Mouse (Mus musculus) liver, embryonic 16.5 days (tissue): Measurements from ENCODE around the gene Iqck. TPM values are rescaled to one million over a fixed set of nuclear protein-coding genes. Genes with fewer than 3 reads are reported as not detected.

Experiments
- ATAC-seq: fragments of 200-750 bp; cut with Nextera tagmentation; 2 replicates; pipeline ENCODE4 v1.8.0; 2017; ENCODE audit warnings: low read depth, mild to moderate bottlenecking, moderate number of reproducible peaks, moderate library complexity
- H3K27ac ChIP-seq: fragments of 300-500 bp; sonication (generic); 2 replicates; pipeline ENCODE4 v1.5.1; 2014; ENCODE audit warnings: mild to moderate bottlenecking, low read length
- H3K27me3 ChIP-seq: fragments of 300-500 bp; sonication (generic); 2 replicates; pipeline ENCODE4 v1.6.1; 2014; ENCODE audit warnings: low read depth, low read length, mixed read lengths; ENCODE audit not compliant: control insufficient read depth, insufficient read depth
- H3K36me3 ChIP-seq: fragments of 300-500 bp; sonication (generic); 2 replicates; pipeline ENCODE4 v1.6.1; 2014; ENCODE audit warnings: mild to moderate bottlenecking; ENCODE audit not compliant: control insufficient read depth, insufficient read depth
- H3K4me1 ChIP-seq: fragments of 300-500 bp; sonication (generic); 2 replicates; pipeline ENCODE4 v1.6.1; 2014; ENCODE audit warnings: low read depth, low read length, mixed read lengths; ENCODE audit not compliant: control insufficient read depth
- H3K4me2 ChIP-seq: fragments of 300-500 bp; sonication (generic); 2 replicates; pipeline ENCODE4 v1.6.1; 2014; ENCODE audit warnings: low read depth, low read length, mixed read lengths
- H3K4me3 ChIP-seq: fragments of 300-500 bp; sonication (generic); 2 replicates; pipeline ENCODE4 v1.5.1; 2014; ENCODE audit warnings: low read depth, mild to moderate bottlenecking, low read length
- H3K9ac ChIP-seq: fragments of 300-500 bp; sonication (generic); 2 replicates; pipeline ENCODE4 v1.6.1; 2014; ENCODE audit warnings: low read depth, low read length
- H3K9me3 ChIP-seq: fragments of 300-500 bp; sonication (generic); replicated peaks from 2 replicates; pipeline ENCODE4 v1.6.1; 2016; ENCODE audit warnings: low read length; ENCODE audit not compliant: control insufficient read depth
- WGBS: fragments of 180-500 bp; shearing (Covaris S2); extraction: QIAGEN DNeasy Blood & Tissue Kit; methylation state at CpG from one replicate; pipeline ENCODE4 v1.1.7; 2014; ENCODE audit not compliant: insufficient replicate concordance; 5-methylcytosine and 5-hydroxymethylcytosine counted together
- polyA plus RNA-seq: library from polyadenylated mRNA; unstranded; fragments of >200 nt; fragmentation: Nextera tagmentation; extraction: Ambion mirVana; gene quantifications from 2 replicates; pipeline ENCODE4 v1.2.1, GENCODE M21; 2015

The Iqck gene
- polyA plus RNA-seq, 1 experiment from 2014 or later, result 0.26 TPM

GRCm38 (mm10) chr7:118900090-118900489 is 44.5 kb downstream of the Iqck start:
- ATAC-seq, result no peak
- Histone ChIP-seq H3K9ac (no peak overlapping the region), H3K9me3 (no peaks in the 10 kb centered on the region), H3K4me3 (no peak overlapping the region), H3K4me1 (no peaks in the 10 kb centered on the region), H3K27me3 (no peaks in the 10 kb centered on the region), H3K36me3 (no peaks in the 10 kb centered on the region), H3K4me2 (no peak overlapping the region), H3K27ac (no peak overlapping the region)
- 45% methylated on average over 2 of the region's 2 CpGs for WGBS

- Histone ChIP-seq H3K27ac (no peak overlapping the region), H3K36me3 (no peaks in the 10 kb centered on the region), H3K9ac (no peak overlapping the region), H3K27me3 (no peaks in the 10 kb centered on the region), H3K4me3 (no peak overlapping the region), H3K9me3 (no peaks in the 10 kb centered on the region), H3K4me2 (no peak overlapping the region), H3K4me1 (no peaks in the 10 kb centered on the region)
- no peak for ATAC-seq
- 62% methylated on average over 13 of the region's 13 CpGs for WGBS
These were observed 47.4 kb downstream of the Iqck start for GRCm38 (mm10) chr7:118902944-118903343.

GRCm38 (mm10) chr7:118903879-118904278 is 48.3 kb downstream of the Iqck start:
- Histone ChIP-seq H3K4me1 (no peaks in the 10 kb centered on the region), H3K36me3 (no peaks in the 10 kb centered on the region), H3K4me3 (no peak overlapping the region), H3K27me3 (no peaks in the 10 kb centered on the region), H3K27ac (no peak overlapping the region), H3K9ac (no peak overlapping the region), H3K9me3 (no peaks in the 10 kb centered on the region), H3K4me2 (no peak overlapping the region)
- WGBS, result 66% methylated on average over 9 of the region's 9 CpGs
- ATAC-seq, result no peak

DNA sequence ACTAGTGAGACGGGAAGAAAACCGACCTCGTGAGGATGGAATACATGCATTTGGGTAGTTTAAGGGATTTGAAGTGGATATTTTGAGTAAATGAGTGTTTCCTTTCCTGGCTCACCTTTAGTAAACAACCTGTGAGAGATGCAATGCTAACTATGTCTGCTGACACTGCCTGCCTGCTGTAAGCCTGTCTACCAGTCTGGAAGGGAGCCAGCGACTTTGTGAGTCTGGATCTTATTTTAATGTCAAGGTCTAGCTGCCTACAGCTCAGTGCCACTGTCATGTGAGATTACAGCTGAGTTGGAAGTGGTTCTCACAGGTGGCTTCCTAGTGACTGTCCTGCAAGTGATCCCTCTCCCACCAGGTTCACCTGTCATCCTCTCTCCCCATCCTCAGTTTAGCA is 49.0 kb downstream of the Iqck start:
- Histone ChIP-seq H3K4me2 (no peak overlapping the region), H3K9me3 (no peaks in the 10 kb centered on the region), H3K36me3 (no peaks in the 10 kb centered on the region), H3K4me1 (no peaks in the 10 kb centered on the region), H3K27me3 (no peaks in the 10 kb centered on the region), H3K27ac (no peak overlapping the region), H3K4me3 (no peak overlapping the region), H3K9ac (no peak overlapping the region)
- WGBS, result 63% methylated on average over 4 of the region's 4 CpGs
- ATAC-seq, result no peak

DNA sequence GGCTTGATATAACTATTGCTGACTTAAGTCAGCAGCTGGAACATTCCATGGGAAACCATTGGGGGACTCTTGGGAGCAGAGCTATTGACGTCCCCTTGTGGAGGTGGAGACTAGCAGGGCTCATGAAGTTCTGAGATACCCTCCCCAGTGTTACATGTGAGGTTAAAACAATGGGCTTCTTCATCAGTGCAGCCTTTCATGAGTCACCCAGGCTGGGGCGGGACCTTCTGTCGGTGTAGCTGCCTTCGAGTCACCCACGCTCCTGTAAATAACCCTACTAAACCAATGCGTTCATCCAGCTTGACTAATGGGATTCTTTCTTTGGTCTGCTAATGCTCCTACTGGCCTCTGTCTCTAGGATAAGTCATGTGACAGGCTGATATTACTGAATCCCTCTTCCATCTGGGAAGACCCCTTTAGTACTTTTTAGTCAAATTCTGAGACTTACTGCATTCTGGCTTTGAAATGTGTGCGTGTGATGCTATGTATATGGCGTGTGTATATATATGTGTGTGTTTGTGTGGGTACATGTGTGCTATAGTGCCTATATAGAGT is 53.5 kb downstream of the Iqck start:
- Histone ChIP-seq H3K36me3 (no peaks in the 10 kb centered on the region), H3K9me3 (no peaks in the 10 kb centered on the region), H3K9ac (no peak overlapping the region), H3K4me2 (no peak overlapping the region), H3K27ac (no peak overlapping the region), H3K27me3 (no peaks in the 10 kb centered on the region), H3K4me1 (no peaks in the 10 kb centered on the region), H3K4me3 (no peak overlapping the region)
- ATAC-seq, result no peak
- 61% methylated on average over 8 of the region's 8 CpGs for WGBS

DNA sequence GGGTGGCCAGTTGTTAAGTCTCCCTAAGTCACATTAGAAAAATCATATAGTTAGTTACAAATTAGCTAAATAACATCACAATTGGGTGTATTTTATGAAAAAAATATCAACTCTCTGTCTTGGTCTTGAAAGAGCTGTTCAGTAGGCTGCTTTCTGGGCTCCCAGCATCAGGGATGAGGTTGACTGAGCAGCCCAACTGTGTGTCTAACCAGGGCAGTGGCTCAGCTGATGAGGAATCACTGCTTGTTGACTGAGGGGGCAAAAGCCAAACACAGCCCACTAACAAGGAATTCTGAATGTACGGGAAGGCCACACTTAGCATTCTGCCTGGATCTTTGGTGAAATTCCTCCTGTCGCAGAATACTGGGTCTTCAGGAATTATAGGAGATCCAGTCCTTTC is 54.9 kb downstream of the Iqck start:
- Histone ChIP-seq H3K27me3 (no peaks in the 10 kb centered on the region), H3K9me3 (no peaks in the 10 kb centered on the region), H3K9ac (no peak overlapping the region), H3K4me1 (no peaks in the 10 kb centered on the region), H3K36me3 (no peaks in the 10 kb centered on the region), H3K27ac (no peak overlapping the region), H3K4me2 (no peak overlapping the region), H3K4me3 (no peak overlapping the region)
- no peak for ATAC-seq
- 73% methylated on average over 2 of the region's 2 CpGs for WGBS

DNA sequence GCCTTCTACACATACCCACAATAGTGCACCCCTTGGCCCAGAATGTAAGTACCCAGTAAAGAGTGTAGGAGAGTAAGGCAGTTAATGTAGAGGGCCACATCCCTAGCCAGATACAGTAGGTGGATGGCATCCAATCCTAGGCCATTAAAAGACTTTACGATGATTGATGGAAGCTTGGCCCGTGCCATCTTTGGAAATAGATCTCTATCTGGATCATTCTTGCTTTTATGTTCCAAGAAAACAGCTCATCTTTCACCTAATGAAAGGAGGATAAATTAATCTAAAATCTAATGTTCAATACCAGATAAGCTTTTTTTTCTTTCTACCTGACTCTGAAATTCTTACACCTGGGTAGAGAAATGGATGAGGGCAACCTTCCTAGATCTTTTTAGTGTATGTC is 55.6 kb downstream of the Iqck start:
- WGBS, result 78% methylated on average over 2 of the region's 2 CpGs
- Histone ChIP-seq H3K4me1 (no peaks in the 10 kb centered on the region), H3K9me3 (no peaks in the 10 kb centered on the region), H3K27me3 (no peaks in the 10 kb centered on the region), H3K9ac (no peak overlapping the region), H3K4me3 (no peak overlapping the region), H3K27ac (no peak overlapping the region), H3K36me3 (no peaks in the 10 kb centered on the region), H3K4me2 (no peak overlapping the region)
- ATAC-seq, result no peak

DNA sequence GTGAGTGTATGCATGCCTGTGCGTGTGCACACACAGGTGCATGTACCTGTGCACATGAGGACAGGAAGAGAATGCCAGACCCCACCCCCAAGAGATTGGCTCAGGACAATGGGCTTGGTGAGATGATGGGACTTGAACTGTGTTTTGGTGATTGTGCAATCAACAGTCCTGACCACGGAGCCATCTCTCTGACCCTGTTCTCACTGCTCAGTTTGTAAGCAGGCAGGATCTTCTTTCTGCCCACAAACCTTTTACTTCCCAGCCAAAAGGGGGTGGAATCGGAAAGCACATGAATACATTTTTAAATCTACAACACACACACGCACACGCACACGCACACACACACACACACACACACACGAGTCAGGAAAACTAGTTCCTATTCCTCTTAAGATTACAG is 56.0 kb downstream of the Iqck start:
- H3K4me2 ChIP-seq, result no peak overlapping the region
- no peak overlapping the region for H3K4me3 ChIP-seq
- ATAC-seq, result no peak
- H3K27me3 ChIP-seq, result no peaks in the 10 kb centered on the region
- H3K36me3 ChIP-seq, result no peaks in the 10 kb centered on the region
- WGBS, result 54% methylated on average over 7 of the region's 7 CpGs
- no peak overlapping the region for H3K27ac ChIP-seq
- H3K4me1 ChIP-seq, result no peaks in the 10 kb centered on the region
- H3K9ac ChIP-seq, result no peak overlapping the region
- no peaks in the 10 kb centered on the region for H3K9me3 ChIP-seq

GRCm38 (mm10) chr7:118912049-118912490 is 56.5 kb downstream of the Iqck start:
- no peak for ATAC-seq
- WGBS, result 65% methylated on average over 8 of the region's 8 CpGs

More at GRCm38 (mm10) chr7:118912049-118912490, 56.5 kb downstream of the Iqck start:
- Histone ChIP-seq H3K4me1 (no peaks in the 10 kb centered on the region), H3K27ac (no peak overlapping the region), H3K36me3 (no peaks in the 10 kb centered on the region), H3K4me2 (no peak overlapping the region), H3K9me3 (no peaks in the 10 kb centered on the region), H3K4me3 (no peak overlapping the region), H3K9ac (no peak overlapping the region), H3K27me3 (no peaks in the 10 kb centered on the region)
